Mouse (Mus musculus) heart, embryonic 13.5 days (tissue): Measurements from ENCODE around the gene Tgfb2. TPM values are rescaled to one million over a fixed set of nuclear protein-coding genes. Genes with fewer than 3 reads are reported as not detected.

Experiments
- ATAC-seq: fragments of 200-750 bp; cut with Nextera tagmentation; 2 replicates; pipeline ENCODE4 v1.8.0; 2017; ENCODE audit warnings: moderate TSS enrichment; ENCODE audit not compliant: insufficient number of reproducible peaks, low FRiP score, low TSS enrichment; ENCODE audit errors: extremely low read depth
- H3K27ac ChIP-seq: fragments of 300-500 bp; sonication (generic); replicated peaks from 2 replicates; pipeline ENCODE4 v1.5.1; 2015; ENCODE audit warnings: moderate library complexity, mild to moderate bottlenecking, inconsistent platforms
- H3K27me3 ChIP-seq: fragments of 300-500 bp; sonication (generic); replicated peaks from 2 replicates; pipeline ENCODE4 v1.6.1; 2015; ENCODE audit warnings: mild to moderate bottlenecking, inconsistent platforms
- H3K36me3 ChIP-seq: fragments of 300-500 bp; sonication (generic); 2 replicates; pipeline ENCODE4 v1.6.1; 2015; ENCODE audit warnings: mild to moderate bottlenecking, inconsistent platforms
- H3K4me1 ChIP-seq: fragments of 300-500 bp; sonication (generic); 2 replicates; pipeline ENCODE4 v1.6.1; 2015; ENCODE audit warnings: inconsistent platforms
- H3K4me2 ChIP-seq: fragments of 300-500 bp; sonication (generic); 2 replicates; pipeline ENCODE4 v1.6.1; 2015; ENCODE audit warnings: inconsistent platforms, mild to moderate bottlenecking, moderate library complexity
- H3K4me3 ChIP-seq: fragments of 300-500 bp; sonication (generic); 2 replicates; pipeline ENCODE4 v1.5.1; 2015; ENCODE audit warnings: moderate library complexity, mild to moderate bottlenecking, inconsistent platforms
- H3K9ac ChIP-seq: fragments of 300-500 bp; sonication (generic); 2 replicates; pipeline ENCODE4 v1.6.1; 2015; ENCODE audit warnings: inconsistent platforms, mild to moderate bottlenecking, moderate library complexity
- H3K9me3 ChIP-seq: fragments of 300-500 bp; sonication (generic); 2 replicates; pipeline ENCODE4 v1.6.1; 2016; ENCODE audit warnings: inconsistent platforms
- WGBS: fragments of 180-500 bp; shearing (Covaris S2); methylation state at CpG from one replicate; pipeline ENCODE4 v1.1.7; 2015; ENCODE audit warnings: mixed read lengths; 5-methylcytosine and 5-hydroxymethylcytosine counted together
- polyA plus RNA-seq: library from polyadenylated mRNA; unstranded; fragments of >200 nt; fragmentation: Nextera tagmentation; extraction: Ambion mirVana; gene quantifications from 2 replicates; pipeline ENCODE4 v1.2.1, GENCODE M21; 2015

The Tgfb2 gene
- polyA plus RNA-seq = 62.1 and 63.5 TPM in 2 replicates

GRCm38 (mm10) chr1:186705915-186706248, at the start of gene Tgfb2:
Gene Tgfb2, minus strand, starts transcription at chr1:186705989.
- Histone ChIP-seq H3K27me3 (no peaks in the 10 kb centered on the region; the same call in 1 of the 2 replicates), H3K4me2 (peak within 1 kb of the TSS; percentile 77), H3K36me3 (peaks cover 5% of the 10 kb centered on the region; the same call in 1 of the 2 replicates), H3K9ac (peak within 1 kb of the TSS; percentile 92), H3K4me1 (peaks cover 33% of the 10 kb centered on the region), H3K9me3 (no peaks in the 10 kb centered on the region), H3K4me3 (peak within 1 kb of the TSS; percentile 75), H3K27ac (peak within 1 kb of the TSS; percentile 91)
- WGBS = 3% methylated on average over 12 of the region's 12 CpGs
- ATAC-seq = no peak

GRCm38 (mm10) chr1:186749675-186750283, 44.0 kb upstream of the Tgfb2 start:
- H3K36me3 ChIP-seq = peaks cover 4% of the 10 kb centered on the region; the same call in 1 of the 2 replicates
- ATAC-seq = no peak
- 37% methylated on average over 10 of the region's 10 CpGs for WGBS

GRCm38 (mm10) chr1:186748724-186749653, 43.2 kb upstream of the Tgfb2 start, which contains the start of gene Rrp15:
Gene Rrp15, minus strand, starts transcription at chr1:186749358.
- H3K27ac ChIP-seq = peak within 1 kb of the TSS; percentile 87
- H3K9me3 ChIP-seq = no peaks in the 10 kb centered on the region
- H3K4me3 ChIP-seq = peak within 1 kb of the TSS; percentile 91
- peaks cover 20% of the 10 kb centered on the region for H3K4me1 ChIP-seq
- peaks cover 4% of the 10 kb centered on the region; the same call in 1 of the 2 replicates for H3K36me3 ChIP-seq
- peak within 1 kb of the TSS; percentile 97 for H3K9ac ChIP-seq
- peak within 1 kb of the TSS; percentile 84 for H3K4me2 ChIP-seq
- WGBS = under 1% methylated on average over 46 of the region's 46 CpGs
- H3K27me3 ChIP-seq = no peaks in the 10 kb centered on the region
- ATAC-seq = peak; percentile 79

More at GRCm38 (mm10) chr1:186749675-186750283, 44.0 kb upstream of the Tgfb2 start:
- Histone ChIP-seq H3K27ac (peak overlapping the region; percentile 87), H3K27me3 (no peaks in the 10 kb centered on the region), H3K9me3 (no peaks in the 10 kb centered on the region), H3K9ac (peak overlapping the region; percentile 97), H3K4me2 (peak overlapping the region; percentile 84), H3K4me1 (peaks cover 20% of the 10 kb centered on the region), H3K4me3 (peak overlapping the region; percentile 91)

- H3K27ac ChIP-seq = no peak overlapping the region
- H3K4me3 ChIP-seq = no peak overlapping the region
- H3K9me3 ChIP-seq = no peaks in the 10 kb centered on the region
- no peak for ATAC-seq
- 58% methylated on average over 7 of the region's 7 CpGs for WGBS
- no peak overlapping the region for H3K4me2 ChIP-seq
- no peaks in the 10 kb centered on the region for H3K27me3 ChIP-seq
- peaks cover 47% of the 10 kb centered on the region for H3K36me3 ChIP-seq
- H3K9ac ChIP-seq = no peak overlapping the region
- H3K4me1 ChIP-seq = peaks cover 23% of the 10 kb centered on the region
Measured at GRCm38 (mm10) chr1:186739828-186740227, 34.0 kb upstream of the Tgfb2 start.

- H3K27ac ChIP-seq = no peak overlapping the region
- H3K36me3 ChIP-seq = peaks cover 65% of the 10 kb centered on the region
- WGBS = 84% methylated on average over 5 of the region's 5 CpGs
Measured at GRCm38 (mm10) chr1:186735537-186735936, 29.7 kb upstream of the Tgfb2 start.

GRCm38 (mm10) chr1:186733052-186733451, 27.3 kb upstream of the Tgfb2 start:
- H3K9ac ChIP-seq = no peak overlapping the region
- H3K4me3 ChIP-seq = no peak overlapping the region
- no peak for ATAC-seq
- peaks cover 49% of the 10 kb centered on the region for H3K36me3 ChIP-seq
- 86% methylated on average over 8 of the region's 8 CpGs for whole genome bisulfite sequencing
- H3K9me3 ChIP-seq = no peaks in the 10 kb centered on the region
- H3K4me2 ChIP-seq = no peak overlapping the region
- no peaks in the 10 kb centered on the region for H3K27me3 ChIP-seq
- H3K27ac ChIP-seq = no peak overlapping the region
- H3K4me1 ChIP-seq = no peaks in the 10 kb centered on the region

More at GRCm38 (mm10) chr1:186735537-186735936, 29.7 kb upstream of the Tgfb2 start:
- H3K9ac ChIP-seq = no peak overlapping the region
- no peak overlapping the region for H3K4me3 ChIP-seq
- no peaks in the 10 kb centered on the region for H3K9me3 ChIP-seq
- H3K4me2 ChIP-seq = no peak overlapping the region
- H3K4me1 ChIP-seq = 0 out of 2 replicates have a peak, but pooled peaks cover 3% of the 10 kb centered on the region
- no peaks in the 10 kb centered on the region for H3K27me3 ChIP-seq
- ATAC-seq = no peak

GRCm38 (mm10) chr1:186728778-186729177, 23.0 kb upstream of the Tgfb2 start:
- H3K36me3 ChIP-seq = peaks cover 8% of the 10 kb centered on the region; the same call in 1 of the 2 replicates
- H3K4me2 ChIP-seq = no peak overlapping the region
- no peaks in the 10 kb centered on the region for H3K27me3 ChIP-seq
- ATAC-seq = no peak
- H3K4me3 ChIP-seq = no peak overlapping the region
- H3K9ac ChIP-seq = no peak overlapping the region
- WGBS = 67% methylated on average over 4 of the region's 4 CpGs
- no peaks in the 10 kb centered on the region for H3K4me1 ChIP-seq
- no peaks in the 10 kb centered on the region for H3K9me3 ChIP-seq
- no peak overlapping the region for H3K27ac ChIP-seq

GRCm38 (mm10) chr1:186726117-186726516, 20.3 kb upstream of the Tgfb2 start:
- 88% methylated on average over 7 of the region's 7 CpGs for WGBS
- Histone ChIP-seq H3K4me3 (no peak overlapping the region), H3K27me3 (no peaks in the 10 kb centered on the region)

GRCm38 (mm10) chr1:186722299-186722698, 16.5 kb upstream of the Tgfb2 start:
- ATAC-seq = no peak
- Histone ChIP-seq H3K36me3 (peaks cover 31% of the 10 kb centered on the region), H3K4me3 (no peak overlapping the region), H3K4me2 (no peak overlapping the region), H3K4me1 (peaks cover 3% of the 10 kb centered on the region; the same call in 1 of the 2 replicates), H3K9ac (no peak overlapping the region), H3K27ac (no peak overlapping the region), H3K27me3 (no peaks in the 10 kb centered on the region), H3K9me3 (no peaks in the 10 kb centered on the region)
- WGBS = 66% methylated on average over 9 of the region's 9 CpGs

More at GRCm38 (mm10) chr1:186726117-186726516, 20.3 kb upstream of the Tgfb2 start:
- peaks cover 3% of the 10 kb centered on the region; the same call in 1 of the 2 replicates for H3K4me1 ChIP-seq
- H3K4me2 ChIP-seq = no peak overlapping the region
- H3K27ac ChIP-seq = no peak overlapping the region
- no peaks in the 10 kb centered on the region for H3K9me3 ChIP-seq
- no peak overlapping the region for H3K9ac ChIP-seq
- ATAC-seq = no peak
- peaks cover 2% of the 10 kb centered on the region for H3K36me3 ChIP-seq

- Histone ChIP-seq H3K9ac (no peak overlapping the region), H3K4me1 (peaks cover 3% of the 10 kb centered on the region; the same call in 1 of the 2 replicates), H3K9me3 (no peaks in the 10 kb centered on the region), H3K27ac (no peak overlapping the region), H3K4me3 (no peak overlapping the region), H3K4me2 (no peak overlapping the region), H3K36me3 (peaks cover 36% of the 10 kb centered on the region), H3K27me3 (no peaks in the 10 kb centered on the region)
- no peak for ATAC-seq
- 38% methylated on average over 12 of the region's 12 CpGs for WGBS
Measured at GRCm38 (mm10) chr1:186721846-186722245, 16.1 kb upstream of the Tgfb2 start.

- no peak overlapping the region for H3K27ac ChIP-seq
- no peak for ATAC-seq
- no peaks in the 10 kb centered on the region for H3K27me3 ChIP-seq
- H3K4me1 ChIP-seq = peaks cover 3% of the 10 kb centered on the region; the same call in 1 of the 2 replicates
- no peak overlapping the region for H3K4me3 ChIP-seq
- no peaks in the 10 kb centered on the region for H3K9me3 ChIP-seq
- no peak overlapping the region for H3K4me2 ChIP-seq
- WGBS = 88% methylated on average over 11 of the region's 11 CpGs
- H3K36me3 ChIP-seq = peaks cover 43% of the 10 kb centered on the region
- no peak overlapping the region for H3K9ac ChIP-seq
Measured at GRCm38 (mm10) chr1:186721166-186721565, 15.4 kb upstream of the Tgfb2 start.
